Mouse (Mus musculus) cerebellum, adult 18-20 months (tissue): ENCODE results near the gene Gm21981.
A peak's percentile ranks its signal among the peaks of the same experiment; 100 is the strongest.

ENCODE experiments used
- DNase-seq, 2 experiments: peaks; one replicate each; pipeline ENCODE4 v3.0.0; 2021

Gm21981 gene

DNA sequence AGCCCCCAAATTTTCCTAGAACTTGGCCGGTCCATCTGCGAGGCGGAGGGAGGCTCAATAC lies at the start of gene Gm21981:
Gm21981 (minus strand) TSS at position 14 of the 61 bp plus-strand sequence.
- DNase-seq: no peak

DNA sequence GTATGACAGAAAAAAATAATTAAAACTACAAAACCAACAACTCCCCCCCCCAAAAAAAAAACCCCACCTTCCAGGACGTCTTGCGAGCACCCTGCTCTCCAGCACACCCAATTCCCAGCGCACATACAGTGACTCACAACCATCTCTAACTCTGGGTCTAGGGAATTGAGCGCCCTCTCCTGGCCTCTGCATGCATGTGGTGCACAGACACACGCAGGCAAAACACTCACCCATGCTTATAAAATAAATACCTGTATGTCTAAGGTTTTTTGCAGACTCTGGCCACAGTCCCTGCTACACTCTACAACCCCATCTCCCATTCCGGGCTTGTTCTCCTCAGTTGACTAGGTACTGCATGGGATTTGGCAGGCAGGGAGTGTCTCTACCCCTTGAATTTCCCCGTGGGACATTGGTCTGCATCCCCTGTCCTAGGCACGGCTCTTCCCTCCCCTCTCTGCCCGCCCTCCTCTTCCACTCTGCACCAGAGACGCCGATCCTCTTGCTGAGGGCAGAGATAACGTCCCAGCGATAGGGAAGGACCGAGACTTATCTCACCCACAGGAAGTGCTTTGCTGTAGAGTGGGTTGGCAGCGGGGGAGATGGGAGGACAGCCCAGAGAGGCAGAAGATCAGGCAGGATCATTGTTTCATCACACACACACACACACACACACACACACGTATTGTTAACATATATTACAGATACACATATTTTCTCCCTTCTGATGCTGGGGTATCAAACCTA lies 48.9 kb upstream of the Gm21981 start:
- no peak for DNase-seq

DNA sequence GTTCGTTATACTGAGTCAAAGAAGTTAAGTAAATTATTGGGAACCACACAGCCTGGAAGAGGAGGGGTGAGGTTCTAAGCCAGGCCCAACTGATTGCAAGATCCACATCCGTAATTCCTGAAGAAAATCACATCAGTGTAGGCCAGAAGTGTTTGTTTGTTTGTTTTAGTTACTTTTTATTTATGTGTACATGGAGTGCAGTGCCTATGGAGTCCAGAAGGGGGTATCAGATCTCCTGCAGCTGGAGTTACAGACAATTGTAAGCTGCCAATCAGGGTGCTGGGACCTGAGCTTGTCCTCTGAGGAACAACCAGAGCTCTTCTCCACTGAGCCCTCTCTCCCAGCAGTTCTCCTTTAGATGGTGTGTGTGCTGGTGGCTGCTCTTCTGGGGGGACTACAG lies 45.9 kb upstream of the Gm21981 start:
- no peak for DNase-seq

DNA sequence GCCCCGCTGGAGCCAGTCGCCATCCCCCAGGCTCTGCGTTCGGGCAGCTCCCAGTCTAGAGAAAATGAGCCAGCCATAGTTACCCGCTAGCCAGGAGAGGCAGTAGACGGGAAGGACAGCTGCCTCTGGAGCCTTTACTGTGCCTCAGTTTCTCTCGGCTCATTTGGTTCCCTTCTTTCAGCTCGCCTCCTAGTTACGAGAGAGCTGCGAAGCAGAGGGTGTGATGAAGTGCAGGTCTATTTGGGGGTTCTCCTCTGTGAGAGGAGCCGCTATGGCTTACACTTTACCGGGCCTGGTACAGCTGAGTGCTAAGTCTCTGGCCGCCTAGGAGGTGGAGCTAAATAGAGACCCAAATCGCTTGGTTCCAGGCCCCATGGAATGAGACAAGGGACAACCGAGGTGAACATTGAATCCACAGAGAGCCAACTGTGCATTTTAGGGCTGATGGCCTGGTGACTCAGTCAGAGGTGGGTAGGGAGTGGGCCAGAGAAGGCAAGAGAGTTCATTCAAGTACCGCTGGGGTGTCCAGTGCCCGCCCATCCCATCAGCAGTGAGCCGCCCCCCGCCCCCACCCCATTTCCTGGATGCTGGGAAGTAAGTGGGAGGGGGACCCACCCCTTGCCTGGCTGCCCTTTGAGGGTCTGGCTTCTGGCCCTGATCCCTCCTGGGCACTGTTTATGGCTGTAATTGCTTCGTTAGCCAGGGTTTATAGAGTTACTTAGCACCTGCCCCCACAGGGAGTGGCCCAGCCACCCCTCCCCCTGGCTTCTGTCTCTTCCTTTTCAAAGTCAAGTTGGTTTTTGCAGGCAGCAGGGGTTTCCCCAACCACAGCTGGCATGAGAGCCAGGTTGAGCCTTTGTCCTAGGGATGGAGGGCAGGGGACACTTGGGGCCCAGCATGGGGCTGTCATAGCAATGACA lies 44.9 kb upstream of the Gm21981 start:
- DNase-seq: no peak

DNA sequence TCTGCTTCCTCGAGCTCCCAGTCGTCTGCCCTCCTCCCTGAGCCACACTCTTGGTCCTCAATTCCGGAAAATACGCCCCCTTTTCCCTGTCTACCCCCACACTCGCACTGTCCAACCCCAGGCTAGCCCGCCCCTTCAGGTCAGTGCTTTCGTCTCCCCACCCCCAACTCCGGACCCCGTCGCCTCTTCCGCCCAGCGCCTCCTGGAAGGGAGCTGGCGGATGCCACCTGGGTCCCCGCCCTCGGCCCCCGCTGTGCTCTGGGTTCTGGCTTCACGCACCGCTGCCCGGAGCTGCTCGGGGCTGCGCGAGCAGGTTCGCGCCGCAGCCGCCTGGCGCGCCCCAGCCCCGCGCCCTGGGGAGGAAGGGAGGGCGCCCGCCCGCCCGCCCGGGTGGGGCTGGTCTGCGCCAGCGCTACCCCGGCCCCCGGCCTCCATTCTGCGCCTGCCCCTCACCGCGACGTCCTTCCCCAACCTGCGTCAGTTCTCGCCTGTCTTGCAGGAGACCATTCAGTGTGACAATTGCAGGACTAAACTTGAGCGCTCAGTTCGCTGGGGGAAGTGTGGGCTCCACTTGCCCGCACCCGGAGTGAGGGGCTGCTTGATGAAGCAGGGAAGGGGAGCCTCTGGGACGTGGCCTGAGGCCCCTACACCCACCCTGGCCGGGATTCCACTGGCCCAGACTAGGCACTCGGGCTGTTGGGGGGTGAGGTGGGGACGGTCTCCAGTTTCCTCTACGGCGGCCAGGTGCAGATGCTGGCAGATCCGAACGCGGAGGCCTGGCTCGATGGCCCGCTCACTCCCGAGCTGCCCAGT lies 44.0 kb upstream of the Gm21981 start:
- peak; percentile 61 to 68 for DNase-seq

DNA sequence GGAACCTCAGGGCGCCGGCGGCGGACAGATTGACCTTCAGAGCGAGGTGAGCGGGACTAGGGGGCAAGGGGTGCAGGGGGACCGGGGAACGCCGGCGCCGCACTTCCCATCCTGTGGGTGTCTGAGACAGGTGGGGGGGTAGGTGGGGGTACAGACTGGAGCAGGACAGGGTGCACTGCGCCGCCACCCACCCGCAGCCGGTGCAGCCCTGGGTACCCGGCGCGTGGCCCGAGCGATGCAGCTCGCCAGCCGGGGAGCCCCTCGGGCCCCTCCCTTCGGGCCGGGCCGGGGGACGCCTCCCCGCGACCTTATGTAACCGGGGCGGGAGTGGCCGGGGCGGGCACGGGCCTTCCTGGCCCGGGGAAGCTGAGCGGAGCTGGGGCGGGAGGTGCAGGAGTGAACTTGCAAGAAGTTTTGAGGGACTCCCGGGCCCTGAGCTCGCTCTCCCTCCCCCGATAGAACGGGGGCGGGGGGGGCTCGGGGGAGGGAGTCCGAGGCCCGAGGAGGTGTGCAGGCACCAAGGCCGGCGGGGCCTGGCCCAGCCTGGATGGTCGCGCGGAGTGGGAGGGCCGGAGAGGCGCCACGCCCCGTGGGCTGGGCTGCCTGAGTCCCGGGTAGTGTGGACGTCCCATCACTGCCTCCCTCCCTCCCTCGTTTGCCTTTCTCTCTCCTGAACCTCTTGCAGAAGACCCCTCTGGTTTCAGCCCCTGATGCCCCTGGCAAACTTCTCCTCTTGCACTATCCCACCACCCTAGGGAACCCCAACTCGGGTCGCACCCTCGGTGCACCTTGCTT lies 43.2 kb upstream of the Gm21981 start:
- DNase-seq: peak; percentile 88

DNA sequence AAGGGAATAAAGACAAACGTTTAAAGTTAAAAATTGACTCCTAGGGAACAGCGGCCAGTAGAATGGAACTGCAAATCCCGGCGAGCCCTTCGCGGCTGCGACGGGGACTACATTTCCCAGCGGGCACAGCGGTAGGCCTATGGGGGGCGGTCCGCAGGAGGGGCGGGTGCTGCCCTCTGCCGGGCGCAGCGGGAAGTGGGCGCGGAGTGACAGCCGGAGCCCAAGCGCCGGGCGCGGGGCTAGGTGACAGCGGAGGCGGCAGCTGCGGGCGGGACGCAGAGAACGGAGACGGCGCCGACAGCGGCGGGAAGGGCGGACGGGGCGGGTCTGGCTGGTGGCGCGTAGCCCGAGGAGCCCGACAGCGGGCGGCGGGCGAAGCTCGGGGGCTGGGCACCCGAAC lies 42.6 kb upstream of the Gm21981 start, which contains the start of gene Tfeb:
Tfeb (plus strand) TSS at position 175 of the 400 bp plus-strand sequence.
- DNase-seq: peak; percentile 97 to 99

DNA sequence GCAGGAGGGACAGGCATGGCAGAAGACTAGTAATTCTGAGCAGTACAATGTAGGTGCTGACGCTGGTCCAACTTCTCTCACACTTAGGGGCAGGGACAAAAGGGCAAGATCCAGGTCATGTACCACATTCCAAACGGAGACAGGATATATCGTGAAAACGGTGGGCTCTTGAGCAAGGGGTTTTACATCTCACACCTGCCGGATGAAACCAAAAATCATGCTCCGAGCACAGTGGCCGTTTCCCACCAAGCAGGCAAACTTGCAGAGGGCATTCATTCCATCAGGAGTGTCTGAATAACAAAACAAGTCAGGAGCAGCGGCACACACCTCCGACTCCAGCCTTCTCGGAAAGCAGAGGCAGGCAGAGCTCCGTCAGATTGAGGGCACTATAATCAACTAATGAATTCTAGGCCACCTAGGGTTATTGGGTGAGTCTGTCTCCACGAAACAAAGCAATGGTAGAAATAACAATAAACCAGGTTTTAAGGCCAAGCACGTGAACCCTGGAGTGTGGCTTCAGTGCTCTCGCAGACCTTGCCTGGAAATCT lies 41.4 kb upstream of the Gm21981 start:
- no peak for DNase-seq

DNA sequence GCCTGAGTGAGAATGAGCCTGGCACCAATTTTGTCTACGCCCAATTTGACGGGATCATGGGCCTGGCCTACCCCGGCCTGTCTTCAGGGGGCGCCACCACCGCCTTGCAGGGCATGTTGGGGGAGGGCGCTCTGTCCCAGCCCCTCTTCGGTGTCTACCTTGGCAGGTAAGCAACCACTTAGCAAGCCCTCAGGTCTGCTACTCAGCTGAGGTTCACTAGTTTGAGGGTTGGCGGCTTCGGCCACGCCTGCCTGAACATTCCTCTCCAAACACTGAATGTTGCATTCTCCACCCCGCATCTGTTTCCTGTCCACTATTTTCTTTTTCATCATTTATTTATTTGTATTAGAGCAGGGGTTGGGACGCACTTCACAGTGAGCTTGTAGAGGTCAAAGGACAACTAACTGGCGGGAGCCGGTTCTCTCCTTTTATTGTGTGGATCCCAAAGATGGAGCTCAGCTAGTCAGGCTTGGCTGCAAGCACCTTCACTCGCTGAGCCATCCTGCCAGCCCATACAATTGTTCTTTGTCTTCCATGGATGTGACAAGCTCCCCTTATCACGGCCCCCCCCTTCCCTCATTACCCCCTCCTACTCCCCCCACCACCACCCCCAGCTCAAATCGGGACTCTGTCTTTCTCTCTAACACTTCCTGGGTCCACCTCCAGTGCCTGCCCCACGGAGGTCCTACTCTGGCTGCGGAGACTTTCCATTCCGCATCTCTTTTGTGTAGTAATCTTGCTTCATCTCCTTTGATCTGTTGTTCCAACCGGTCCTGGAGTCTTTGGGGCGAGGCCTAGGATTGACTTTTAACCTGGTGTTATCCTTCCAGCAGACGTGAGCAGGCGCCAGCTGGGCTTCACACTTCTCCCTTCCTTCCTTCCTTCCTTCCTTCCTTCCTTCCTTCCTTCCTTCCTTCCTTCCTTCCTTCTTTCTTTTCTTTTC lies 36.6 kb upstream of the Gm21981 start:
- DNase-seq: no peak

DNA sequence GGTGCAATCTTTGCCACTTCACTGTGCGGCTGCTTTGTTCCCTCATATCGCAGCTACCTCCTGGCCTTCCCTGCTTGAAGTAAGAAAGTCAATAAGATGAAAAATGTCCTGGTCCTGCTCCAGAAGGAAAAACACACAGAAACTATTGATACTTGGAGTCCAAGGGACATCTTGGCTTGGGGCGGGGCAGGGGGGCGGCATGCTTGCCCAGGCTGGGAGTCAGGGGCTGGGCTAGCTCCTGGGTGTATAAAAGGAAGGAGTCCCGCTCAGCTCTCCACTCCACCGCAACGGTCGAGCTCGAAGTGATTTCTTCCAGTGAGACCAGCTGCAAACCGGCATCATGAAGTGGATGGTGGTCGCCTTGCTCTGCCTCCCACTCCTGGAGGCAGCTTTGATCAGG lies 32.3 kb upstream of the Gm21981 start, which contains the start of gene Pgc:
Pgc (plus strand) TSS at position 277 of the 400 bp plus-strand sequence.
- DNase-seq: no peak

DNA sequence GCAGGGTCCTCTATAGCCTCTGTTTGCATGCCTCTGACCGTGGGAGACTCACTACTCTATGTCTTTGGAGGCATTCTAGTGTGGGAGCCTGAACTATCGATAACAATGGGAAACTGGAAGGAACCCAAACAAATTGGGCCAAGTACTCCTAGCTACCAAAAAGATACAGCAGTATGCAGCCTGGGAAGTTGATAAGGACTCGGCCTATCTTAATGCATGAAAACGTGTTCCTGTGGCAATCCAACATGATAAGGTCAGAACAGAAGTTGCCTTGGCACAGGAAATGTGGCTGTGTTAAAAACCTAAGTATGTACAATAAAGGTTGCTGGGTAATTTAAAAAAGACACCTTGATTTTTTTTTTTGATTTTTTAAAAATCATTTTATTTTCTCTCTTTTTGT lies 26.9 kb upstream of the Gm21981 start:
- no peak for DNase-seq

DNA sequence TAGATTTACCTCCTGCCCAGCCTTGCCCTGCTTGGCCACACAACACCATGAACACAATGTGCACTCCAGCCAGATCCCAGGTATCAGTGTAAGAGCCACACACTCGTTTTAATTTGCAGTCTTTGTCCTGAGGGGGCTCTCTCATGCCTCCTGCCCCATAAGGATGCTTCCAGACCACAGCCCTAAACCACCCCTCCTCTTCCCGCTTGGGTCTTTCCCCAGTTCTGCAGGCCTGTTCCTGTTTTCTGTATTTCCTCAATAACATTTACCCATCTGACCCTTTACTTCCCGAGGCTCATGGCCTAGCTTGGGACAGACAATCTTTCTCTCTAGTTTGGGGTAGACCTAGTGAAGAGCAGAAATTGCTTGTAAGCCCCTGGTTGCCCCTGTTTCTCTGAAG lies 20.8 kb upstream of the Gm21981 start:
- no peak for DNase-seq

DNA sequence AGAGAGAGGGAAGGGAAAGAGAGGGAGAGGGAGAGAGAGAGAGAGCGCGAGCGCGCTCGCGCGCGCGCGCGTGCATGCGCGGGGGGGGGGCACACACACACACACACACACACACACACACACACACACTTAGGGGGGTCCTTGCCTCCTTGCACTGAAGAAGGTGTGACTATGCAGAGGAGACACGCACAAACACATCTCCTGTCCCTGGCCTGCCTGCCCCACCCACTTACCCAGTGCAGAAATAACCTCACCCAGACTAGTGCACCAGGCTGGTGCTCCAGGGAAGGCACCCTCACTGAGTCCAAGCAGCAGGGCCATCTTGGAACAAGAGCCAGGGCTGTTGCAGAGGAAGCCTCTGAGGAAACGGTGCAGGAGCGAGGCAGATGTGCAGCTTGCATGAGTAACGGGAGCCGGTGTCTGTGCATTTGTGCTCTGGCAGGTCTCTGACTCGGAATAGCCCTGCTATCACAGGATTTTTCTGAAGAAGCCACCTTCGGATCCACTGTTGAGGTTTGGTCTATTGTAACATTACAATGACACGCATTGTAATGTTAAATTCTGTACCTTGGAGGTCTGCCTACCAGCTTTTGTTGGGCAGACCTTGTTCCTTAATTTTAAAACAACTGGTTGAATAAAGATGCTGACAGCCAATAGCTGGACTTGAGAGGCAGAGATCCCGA lies 18.8 kb upstream of the Gm21981 start:
- DNase-seq: no peak

DNA sequence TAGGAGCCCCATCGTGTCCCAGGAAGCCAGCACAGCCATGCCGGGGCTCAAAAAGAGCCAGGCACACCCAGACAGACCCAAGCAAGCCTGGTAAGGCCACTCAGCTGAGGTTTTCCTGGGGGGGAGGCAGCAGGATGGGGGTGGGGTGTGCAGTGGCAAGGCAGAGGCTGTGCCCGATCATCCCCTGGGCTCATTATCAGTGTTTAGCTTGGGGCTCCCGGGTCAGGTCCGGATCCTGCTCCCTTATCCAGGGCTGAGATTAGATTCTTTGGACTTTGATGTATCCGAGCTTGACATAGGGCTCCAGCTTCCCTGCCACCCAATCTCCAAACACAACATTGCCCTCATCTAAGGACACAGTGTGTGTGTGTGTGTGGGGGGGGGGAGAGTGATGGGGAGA lies 17.6 kb upstream of the Gm21981 start:
- DNase-seq: no peak

DNA sequence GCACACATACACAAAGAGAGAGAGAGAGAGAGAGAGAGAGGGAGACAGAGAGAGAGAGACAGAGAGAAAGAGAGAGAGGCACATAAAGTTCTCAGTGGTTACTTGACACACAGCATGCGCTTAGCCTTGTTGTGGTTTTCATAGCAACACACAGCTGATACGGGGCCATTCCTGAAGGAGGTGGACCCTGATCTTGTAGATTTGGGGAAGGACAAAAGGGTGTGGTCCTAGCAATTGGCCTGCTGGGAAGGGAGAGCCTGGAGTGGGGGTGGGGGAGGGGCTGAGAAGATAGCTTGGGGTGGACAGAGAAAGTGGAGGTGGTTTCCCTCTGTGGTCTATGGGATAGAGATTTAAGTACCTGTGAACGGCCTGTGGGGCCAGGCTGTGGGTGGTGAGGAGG lies 15.8 kb upstream of the Gm21981 start:
- DNase-seq: no peak

DNA sequence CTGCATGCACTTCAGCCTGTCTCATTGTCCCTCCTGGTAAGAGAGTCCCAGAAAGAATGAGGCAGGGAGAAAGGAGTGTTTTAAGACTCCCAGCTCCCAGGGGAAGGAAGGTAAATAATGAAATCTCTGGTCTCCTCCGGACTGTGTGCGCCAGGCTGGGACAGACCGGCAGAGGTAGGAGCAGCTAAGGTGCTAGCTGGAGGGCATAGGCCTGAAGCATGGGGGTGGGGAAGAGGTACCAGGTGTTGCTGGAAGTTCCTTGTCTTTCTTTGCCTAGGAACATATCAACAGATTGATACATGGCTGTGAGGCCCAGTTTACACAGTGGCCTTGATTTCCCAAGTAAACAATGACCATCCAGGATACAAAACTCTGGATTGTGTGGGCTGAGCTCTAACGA lies 14.7 kb upstream of the Gm21981 start:
- DNase-seq: no peak

DNA sequence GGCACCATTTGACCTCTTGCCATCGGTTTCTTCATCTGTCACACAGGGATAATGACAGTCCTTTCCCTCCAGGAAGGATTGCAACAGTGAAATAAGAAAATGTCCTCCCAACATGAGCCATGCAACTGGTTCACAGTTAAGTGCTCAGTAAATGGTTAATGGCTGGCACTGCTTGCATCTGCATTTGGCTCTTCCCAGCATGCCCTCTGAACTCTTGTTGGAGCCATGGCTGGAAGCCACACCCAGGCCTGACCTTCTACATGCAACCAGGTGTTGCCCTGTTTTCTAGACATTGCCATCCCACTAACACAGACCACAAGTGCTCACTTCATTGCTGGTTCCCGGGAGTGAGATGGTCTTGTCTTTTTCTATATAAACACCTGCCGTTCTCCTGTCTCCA lies 13.7 kb upstream of the Gm21981 start:
- DNase-seq: no peak

DNA sequence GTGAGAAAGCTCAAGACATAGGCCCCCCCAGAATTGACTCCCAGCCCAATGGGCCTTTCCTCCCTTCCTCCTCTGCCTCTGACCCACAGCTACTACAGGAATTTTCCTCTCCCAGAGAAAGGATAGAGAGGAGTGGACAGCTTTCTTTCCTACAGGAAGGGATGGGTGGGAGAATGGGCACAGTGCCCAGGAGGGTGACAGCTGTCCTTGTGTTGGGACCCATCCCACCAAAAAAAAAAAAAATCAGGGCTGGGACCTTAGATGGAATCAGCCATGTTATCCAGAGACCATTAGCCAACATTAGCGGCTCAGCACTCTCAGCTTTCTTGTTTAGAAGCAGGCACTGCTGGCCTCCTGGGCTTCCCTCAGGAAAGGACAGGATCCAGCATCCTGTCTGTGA lies 11.9 kb upstream of the Gm21981 start:
- DNase-seq: no peak

DNA sequence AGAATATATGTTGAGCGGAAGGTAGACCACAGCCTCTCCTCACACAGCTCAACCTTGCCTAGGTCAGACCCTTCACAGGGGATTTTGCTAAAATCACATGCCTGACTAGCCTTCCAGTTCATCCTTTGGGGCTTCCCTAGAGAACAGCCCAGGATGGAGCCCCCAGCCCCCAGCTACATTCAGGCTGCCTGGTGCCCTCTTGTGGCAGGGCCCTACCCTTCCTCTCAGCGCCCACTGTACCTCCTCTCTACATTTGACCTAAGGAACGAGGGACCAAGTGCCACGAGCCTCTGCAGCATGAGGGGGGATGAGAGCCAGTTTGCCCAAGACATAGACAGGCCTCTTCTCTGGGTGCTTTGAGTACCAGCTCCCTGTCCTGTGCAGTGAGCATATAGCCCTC lies 10.4 kb upstream of the Gm21981 start:
- no peak for DNase-seq

DNA sequence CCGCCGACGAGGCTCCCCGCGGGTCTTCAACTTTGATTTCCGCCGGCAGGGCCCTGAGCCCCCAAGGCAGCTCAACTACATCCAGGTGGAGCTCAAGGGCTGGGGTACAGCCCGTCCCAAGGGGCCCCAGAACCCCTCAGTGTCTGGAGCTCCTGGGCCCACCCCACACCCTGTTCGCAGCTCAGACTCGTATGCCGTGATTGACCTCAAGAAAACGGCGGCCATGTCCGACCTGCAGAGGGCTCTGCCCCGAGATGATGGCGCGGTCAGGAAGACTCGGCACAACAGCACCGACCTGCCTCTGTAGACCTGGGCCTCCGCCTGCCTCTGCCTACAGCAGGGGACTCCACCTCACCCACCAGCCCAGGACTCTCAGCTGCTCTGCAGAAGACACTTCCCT lies 9.3 kb upstream of the Gm21981 start:
- no peak for DNase-seq
